Mouse (Mus musculus) thymus, postnatal 36 days (tissue): Measurements from ENCODE around the gene Nlrc3.

Experiments used
- DNase-seq, 2 experiments: peaks; one replicate each; pipeline ENCODE4 v3.0.0; 2022; ENCODE audit warnings: mixed read lengths in 2 of 2

The Nlrc3 gene

GRCm38 (mm10) chr16:3928582-3928981 is 47.9 kb downstream of the Nlrc3 start:
- DNase-seq: no peak

GRCm38 (mm10) chr16:3923966-3924365 is 52.5 kb downstream of the Nlrc3 start:
- DNase-seq: no peak

- no peak for DNase-seq
Observed at GRCm38 (mm10) chr16:3923515-3923914, 52.9 kb downstream of the Nlrc3 start.

- no peak for DNase-seq
Observed at GRCm38 (mm10) chr16:3920756-3921155, 55.7 kb downstream of the Nlrc3 start.

- no peak for DNase-seq
Observed at GRCm38 (mm10) chr16:3909118-3909517, 67.3 kb downstream of the Nlrc3 start.

- peak; percentile 84 to 87 for DNase-seq
Observed at GRCm38 (mm10) chr16:3908537-3909111, 67.8 kb downstream of the Nlrc3 start, which contains the start of the genes 1700037C18Rik and Cluap1. 1700037C18Rik (minus strand) TSS chr16:3908689. Cluap1 (plus strand) TSS chr16:3908801.

GRCm38 (mm10) chr16:3907471-3907870 is 69.0 kb downstream of the Nlrc3 start:
- DNase-seq: no peak

- no peak for DNase-seq
Observed at GRCm38 (mm10) chr16:3896553-3896952, 79.9 kb downstream of the Nlrc3 start.

- no peak for DNase-seq
Observed at GRCm38 (mm10) chr16:3896046-3896445, 80.4 kb downstream of the Nlrc3 start.

- DNase-seq: peak; percentile 42 to 55
Observed at GRCm38 (mm10) chr16:3895173-3895792, 81.1 kb downstream of the Nlrc3 start.
